Mouse (Mus musculus): Measurements from ENCODE around the gene Hist1h4f.

DNA sequence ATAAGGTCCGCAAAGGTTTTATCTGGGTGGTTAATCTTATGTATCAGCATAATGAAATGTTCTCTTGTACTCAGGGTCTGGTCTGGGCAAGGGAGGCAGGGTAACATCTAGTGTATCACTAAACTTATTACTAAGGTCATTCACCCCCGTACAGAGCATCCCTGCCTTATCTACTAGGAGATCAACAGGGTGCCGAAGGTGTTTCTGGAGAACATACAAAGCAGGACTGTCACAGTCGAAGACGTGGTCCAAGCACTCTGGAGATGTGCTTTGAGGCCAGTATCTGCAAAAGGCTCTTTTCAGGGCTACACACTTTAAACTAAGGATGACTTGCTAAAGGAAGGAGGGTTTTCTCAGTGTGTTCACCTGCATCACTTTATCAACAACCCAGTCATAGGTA lies 4.8 kb downstream of the Hist1h4f start:
- no peak for TF ChIP-seq POLR2A (IDR thresholded peaks at IDR 0.05; ENCODE audit: borderline replicate concordance, extremely low read depth, insufficient read depth, insufficient read length, poor library complexity, severe bottlenecking)
- no peak for TF ChIP-seq CTCF (IDR thresholded peaks at IDR 0.05; ENCODE audit: borderline replicate concordance, extremely low read depth, insufficient read depth, insufficient read length)
